Mouse (Mus musculus) liver, embryonic 13.5 days (tissue): ENCODE data around the gene 2300003K06Rik. TPM values are rescaled to one million over a fixed set of nuclear protein-coding genes. Genes with fewer than 3 reads are reported as not detected.
"Not testable (repeated sequence)": the region's sequence is repeated elsewhere in the genome, so short reads cannot be mapped to it uniquely, and the experiment has no call there.

Experiments
- ATAC-seq: fragments of 200-750 bp; cut with Nextera tagmentation; 2 replicates; pipeline ENCODE4 v1.8.0; 2017; ENCODE audit warnings: low read depth, mild to moderate bottlenecking, moderate number of reproducible peaks, moderate library complexity
- DNase-seq: peaks from one replicate; pipeline ENCODE4 v3.0.0; 2022
- H3K27ac ChIP-seq: fragments of 300-500 bp; sonication (generic); 2 replicates; pipeline ENCODE4 v1.5.1; 2015; ENCODE audit warnings: moderate library complexity, mild to moderate bottlenecking, inconsistent platforms
- H3K27me3 ChIP-seq: fragments of 300-500 bp; sonication (generic); 2 replicates; pipeline ENCODE4 v1.6.1; 2015; ENCODE audit warnings: mild to moderate bottlenecking, inconsistent platforms
- H3K36me3 ChIP-seq: fragments of 300-500 bp; sonication (generic); 2 replicates; pipeline ENCODE4 v1.6.1; 2015; ENCODE audit warnings: mild to moderate bottlenecking, inconsistent platforms
- H3K4me1 ChIP-seq: fragments of 300-500 bp; sonication (generic); replicated peaks from 2 replicates; pipeline ENCODE4 v1.6.1; 2015; ENCODE audit warnings: inconsistent platforms
- H3K4me2 ChIP-seq: fragments of 300-500 bp; sonication (generic); 2 replicates; pipeline ENCODE4 v1.6.1; 2015; ENCODE audit warnings: inconsistent platforms, mild to moderate bottlenecking, moderate library complexity
- H3K4me3 ChIP-seq: fragments of 300-500 bp; sonication (generic); replicated peaks from 2 replicates; pipeline ENCODE4 v1.5.1; 2015; ENCODE audit warnings: mild to moderate bottlenecking, inconsistent platforms
- H3K9ac ChIP-seq: fragments of 300-500 bp; sonication (generic); 2 replicates; pipeline ENCODE4 v1.6.1; 2015; ENCODE audit warnings: mild to moderate bottlenecking, inconsistent platforms
- H3K9me3 ChIP-seq: fragments of 300-500 bp; sonication (generic); replicated peaks from 2 replicates; pipeline ENCODE4 v1.6.1; 2016; ENCODE audit warnings: inconsistent platforms
- WGBS: fragments of 180-500 bp; shearing (Covaris S2); methylation state at CpG from one replicate; pipeline ENCODE4 v1.1.7; 2015; ENCODE audit not compliant: insufficient replicate concordance; 5-methylcytosine and 5-hydroxymethylcytosine counted together
- polyA plus RNA-seq: library from polyadenylated mRNA; unstranded; fragments of >200 nt; fragmentation: Nextera tagmentation; extraction: Ambion mirVana; gene quantifications from 2 replicates; pipeline ENCODE4 v1.2.1, GENCODE M21; 2015

The 2300003K06Rik gene
- polyA plus RNA-seq, 1 experiment from 2014 or later = not detected

DNA sequence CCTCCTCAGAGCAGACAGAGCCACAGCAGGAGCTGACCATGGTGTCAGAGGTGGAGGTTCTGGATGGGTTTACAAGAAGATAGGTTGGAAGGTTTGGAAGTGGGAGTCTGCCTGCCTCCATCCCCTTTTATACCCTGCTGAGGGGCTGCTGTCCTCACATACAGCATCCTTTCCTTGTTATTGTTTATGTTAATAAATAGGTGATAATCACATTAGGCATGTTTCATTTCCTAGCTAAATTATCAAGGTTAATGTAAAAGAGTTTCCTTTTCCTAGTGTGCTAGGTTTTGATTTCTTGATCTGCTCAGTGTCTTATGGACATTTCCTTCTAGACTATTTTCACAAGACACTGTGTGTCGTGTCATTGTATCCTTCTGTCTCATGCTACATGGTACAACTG lies 33.5 kb downstream of the 2300003K06Rik start, which contains the start of gene Gm11554:
Gene Gm11554, minus strand, starts transcription at position 101 of the 400 bp plus-strand sequence.
- DNase-seq, H3K4me1 ChIP-seq: not testable (repeated sequence)
- whole genome bisulfite sequencing = no CpG with 5 or more reads among the region's 1 CpGs

DNA sequence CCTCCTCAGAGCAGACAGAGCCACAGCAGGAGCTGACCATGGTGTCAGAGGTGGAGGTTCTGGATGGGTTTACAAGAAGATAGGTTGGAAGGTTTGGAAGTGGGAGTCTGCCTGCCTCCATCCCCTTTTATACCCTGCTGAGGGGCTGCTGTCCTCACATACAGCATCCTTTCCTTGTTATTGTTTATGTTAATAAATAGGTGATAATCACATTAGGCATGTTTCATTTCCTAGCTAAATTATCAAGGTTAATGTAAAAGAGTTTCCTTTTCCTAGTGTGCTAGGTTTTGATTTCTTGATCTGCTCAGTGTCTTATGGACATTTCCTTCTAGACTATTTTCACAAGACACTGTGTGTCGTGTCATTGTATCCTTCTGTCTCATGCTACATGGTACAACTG lies 39.0 kb downstream of the 2300003K06Rik start, which contains the start of gene Gm11569:
Gene Gm11569, minus strand, starts transcription at position 101 of the 400 bp plus-strand sequence.
- H3K4me1 ChIP-seq, DNase-seq, ATAC-seq, H3K9me3 ChIP-seq, H3K27ac ChIP-seq, H3K4me2 ChIP-seq, H3K36me3 ChIP-seq, H3K9ac ChIP-seq, H3K4me3 ChIP-seq, H3K27me3 ChIP-seq: not testable (repeated sequence)
- WGBS = no CpG with 5 or more reads among the region's 1 CpGs

More for the DNA sequence above, 33.5 kb downstream of the 2300003K06Rik start, which contains the start of gene Gm11554:
- H3K27me3 ChIP-seq, H3K9me3 ChIP-seq, H3K27ac ChIP-seq, ATAC-seq, H3K4me2 ChIP-seq, H3K9ac ChIP-seq, H3K36me3 ChIP-seq, H3K4me3 ChIP-seq: not testable (repeated sequence)

DNA sequence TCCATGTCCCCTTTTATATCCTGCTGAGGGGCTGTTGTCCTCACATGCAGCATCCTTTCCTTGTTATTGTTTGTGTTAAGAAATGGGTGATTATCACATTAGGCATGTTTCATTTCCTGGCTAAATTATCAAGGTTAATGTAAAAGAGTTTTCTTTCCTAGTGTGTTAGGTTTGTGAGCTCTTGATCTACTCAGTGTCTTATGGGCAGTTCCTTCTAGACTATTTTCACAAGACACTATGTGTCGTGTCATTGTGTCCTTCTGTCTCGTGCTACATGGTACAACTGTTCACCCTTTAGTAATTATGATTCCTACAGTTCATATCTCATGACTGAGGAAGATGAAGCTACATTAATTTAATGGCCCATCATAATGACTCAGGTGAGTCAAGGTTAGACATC lies 44.5 kb downstream of the 2300003K06Rik start, which contains the start of gene Gm11596:
Gene Gm11596, minus strand, starts transcription at position 101 of the 400 bp plus-strand sequence.
- Histone ChIP-seq H3K4me3 (no peak within 1 kb of the TSS), H3K4me2 (no peak within 1 kb of the TSS), H3K27ac (no peak within 1 kb of the TSS), H3K27me3 (no peaks in the 10 kb centered on the region), H3K9ac (no peak within 1 kb of the TSS), H3K36me3 (no peaks in the 10 kb centered on the region), H3K9me3 (no peaks in the 10 kb centered on the region), H3K4me1 (no peaks in the 10 kb centered on the region)
- 63% methylated on average over 2 of the region's 2 CpGs for WGBS
- no peak for ATAC-seq
- no peak for DNase-seq

Other genes with a start within 250 kb of the 2300003K06Rik start
- not detected in 2 replicates for gene Krtap1-3, start 246.7 kb downstream of the 2300003K06Rik start, polyA plus RNA-seq
- gene Krtap9-3, start 240.0 kb downstream of the 2300003K06Rik start, polyA plus RNA-seq = not detected in 2 replicates
- not detected in 2 replicates for gene Gm11938, start 234.8 kb downstream of the 2300003K06Rik start, polyA plus RNA-seq
- gene Gm11937, start 227.9 kb downstream of the 2300003K06Rik start, polyA plus RNA-seq = not detected in 2 replicates
- not detected in 2 replicates for gene Krtap2-4, start 223.2 kb downstream of the 2300003K06Rik start, polyA plus RNA-seq
- gene Gm11562, start 217.6 kb downstream of the 2300003K06Rik start, polyA plus RNA-seq = not detected in 2 replicates
- not detected in 2 replicates for gene Krtap4-1, start 209.8 kb downstream of the 2300003K06Rik start, polyA plus RNA-seq
- not detected in 2 replicates for gene Krtap4-2, start 203.0 kb downstream of the 2300003K06Rik start, polyA plus RNA-seq
- not detected in 2 replicates for gene Krtap4-7, start 194.0 kb downstream of the 2300003K06Rik start, polyA plus RNA-seq
- not detected in 2 replicates for gene Gm11555, start 187.8 kb downstream of the 2300003K06Rik start, polyA plus RNA-seq
- not detected in 2 replicates for gene Gm11563, start 179.1 kb downstream of the 2300003K06Rik start, polyA plus RNA-seq
- not detected in 2 replicates for gene Krtap4-6, start 172.1 kb downstream of the 2300003K06Rik start, polyA plus RNA-seq
- not detected in 2 replicates for gene Gm14190, start 147.3 kb downstream of the 2300003K06Rik start, polyA plus RNA-seq
- not detected in 2 replicates for gene Gm14180, start 103.8 kb downstream of the 2300003K06Rik start, polyA plus RNA-seq
- not detected in 2 replicates for gene Gm11595, start 65.2 kb downstream of the 2300003K06Rik start, polyA plus RNA-seq
- not detected in 2 replicates for gene Krtap4-8, start 57.4 kb downstream of the 2300003K06Rik start, polyA plus RNA-seq
- not detected in 2 replicates for gene Krtap4-9, start 52.9 kb downstream of the 2300003K06Rik start, polyA plus RNA-seq
- gene Gm11596, start 44.6 kb downstream of the 2300003K06Rik start, polyA plus RNA-seq = not detected in 2 replicates
- gene Gm11569, start 39.1 kb downstream of the 2300003K06Rik start, polyA plus RNA-seq = not detected in 2 replicates
- gene Gm11554, start 33.6 kb downstream of the 2300003K06Rik start, polyA plus RNA-seq = not detected in 2 replicates
- gene Krtap4-13, start 28.2 kb downstream of the 2300003K06Rik start, polyA plus RNA-seq = not detected in 2 replicates
- gene Gm11564, start 22.4 kb downstream of the 2300003K06Rik start, polyA plus RNA-seq = not detected in 2 replicates
- not detected in 2 replicates for gene Krtap4-16, start 13.5 kb upstream of the 2300003K06Rik start, polyA plus RNA-seq
- not detected in 2 replicates for gene Gm11568, start 19.9 kb upstream of the 2300003K06Rik start, polyA plus RNA-seq
- gene Gm11559, start 26.4 kb upstream of the 2300003K06Rik start, polyA plus RNA-seq = not detected in 2 replicates
- not detected in 2 replicates for gene Krtap9-1, start 35.3 kb upstream of the 2300003K06Rik start, polyA plus RNA-seq
- not detected in 2 replicates for gene Gm11567, start 41.1 kb upstream of the 2300003K06Rik start, polyA plus RNA-seq
- not detected in 2 replicates for gene Krtap31-1, start 69.9 kb upstream of the 2300003K06Rik start, polyA plus RNA-seq
- gene Gm11565, start 76.7 kb upstream of the 2300003K06Rik start, polyA plus RNA-seq = not detected in 2 replicates
- gene Krtap31-2, start 98.2 kb upstream of the 2300003K06Rik start, polyA plus RNA-seq = not detected in 2 replicates
- gene Krtap9-5, start 110.4 kb upstream of the 2300003K06Rik start, polyA plus RNA-seq = not detected in 2 replicates
- gene Krtap29-1, start 141.0 kb upstream of the 2300003K06Rik start, polyA plus RNA-seq = not detected in 2 replicates
- gene Krtap16-1, start 148.5 kb upstream of the 2300003K06Rik start, polyA plus RNA-seq = not detected in 2 replicates
- gene Krtap17-1, start 155.9 kb upstream of the 2300003K06Rik start, polyA plus RNA-seq = not detected in 2 replicates
- not detected in 2 replicates for gene Krt33a, start 178.1 kb upstream of the 2300003K06Rik start, polyA plus RNA-seq
- gene Krt33b, start 191.8 kb upstream of the 2300003K06Rik start, polyA plus RNA-seq = not detected in 2 replicates
- gene Krt34, start 203.5 kb upstream of the 2300003K06Rik start, polyA plus RNA-seq = not detected in 2 replicates
- gene Krt31, start 212.5 kb upstream of the 2300003K06Rik start, polyA plus RNA-seq = not detected in 2 replicates